Mouse (Mus musculus) cerebellum, adult 8-10 months (tissue): Measurements from ENCODE around the gene Ccdc9.
"Not testable (repeated sequence)": the region's sequence is repeated elsewhere in the genome, so short reads cannot be mapped to it uniquely, and the experiment has no call there.

Experiments used
- DNase-seq: peaks from one replicate; pipeline ENCODE4 v3.0.0; 2022

Ccdc9 gene

GRCm38 (mm10) chr7:16265856-16266255, 20.7 kb downstream of the Ccdc9 start:
- DNase-seq = no peak

GRCm38 (mm10) chr7:16263843-16264242, 22.8 kb downstream of the Ccdc9 start:
- no peak for DNase-seq

GRCm38 (mm10) chr7:16263015-16263787, 23.4 kb downstream of the Ccdc9 start:
- peak; percentile 78 for DNase-seq

DNA sequence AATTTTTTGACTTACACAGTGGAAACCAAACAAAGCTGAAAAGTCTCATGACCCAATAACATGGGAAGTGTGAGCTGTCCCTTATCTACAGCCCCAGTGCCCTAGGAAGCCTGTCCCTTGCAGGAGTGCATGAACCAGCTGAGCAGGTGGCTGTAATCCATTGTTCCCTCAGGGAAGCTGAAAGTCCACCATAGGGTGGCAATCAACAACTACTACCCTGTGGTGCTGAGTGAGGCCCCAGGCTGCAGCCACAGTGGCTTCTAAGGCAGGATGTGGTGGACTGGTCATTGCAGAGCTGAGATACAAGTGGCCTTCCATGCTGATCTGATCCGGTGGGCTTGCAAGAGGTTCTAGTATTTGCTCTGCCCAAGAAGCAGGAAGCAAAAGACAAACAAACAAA, 25.5 kb downstream of the Ccdc9 start:
- DNase-seq = no peak

GRCm38 (mm10) chr7:16259110-16259590, 27.4 kb downstream of the Ccdc9 start, which contains the start of gene C5ar1:
C5ar1 (minus strand) TSS chr7:16259540.
- no peak for DNase-seq

- no peak for DNase-seq
These were observed 28.8 kb downstream of the Ccdc9 start for GRCm38 (mm10) chr7:16257830-16258229.

- not testable (repeated sequence) for DNase-seq
These were observed 30.6 kb downstream of the Ccdc9 start for GRCm38 (mm10) chr7:16255963-16256362.

- DNase-seq = no peak
These were observed 32.4 kb downstream of the Ccdc9 start for GRCm38 (mm10) chr7:16254195-16254594.

GRCm38 (mm10) chr7:16250687-16251086, 35.9 kb downstream of the Ccdc9 start:
- DNase-seq = no peak

GRCm38 (mm10) chr7:16245958-16246357, 40.6 kb downstream of the Ccdc9 start:
- DNase-seq = no peak

GRCm38 (mm10) chr7:16244067-16244466, 42.5 kb downstream of the Ccdc9 start, which contains the start of gene C5ar2:
C5ar2 (minus strand) TSS chr7:16244154.
- DNase-seq = no peak

DNA sequence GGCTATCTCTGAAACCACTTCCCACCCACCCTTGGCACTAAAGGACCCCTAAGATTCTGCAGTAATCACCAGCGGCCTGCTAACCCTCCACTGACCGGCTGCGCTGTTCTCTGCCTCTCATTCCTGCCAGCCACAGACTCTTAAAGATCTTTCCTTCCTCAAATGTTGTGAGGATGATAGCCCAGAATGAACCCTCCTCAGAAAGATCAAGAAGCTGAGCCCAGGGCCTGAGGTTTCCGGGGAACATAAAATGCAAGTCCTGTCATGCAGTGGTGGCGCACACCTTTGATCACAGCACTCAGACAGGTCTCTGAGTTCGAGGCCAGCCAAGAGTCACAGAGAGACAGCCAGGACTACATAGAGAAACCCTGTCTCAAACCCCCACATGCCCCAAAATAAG, 44.4 kb downstream of the Ccdc9 start:
- DNase-seq = no peak

DNA sequence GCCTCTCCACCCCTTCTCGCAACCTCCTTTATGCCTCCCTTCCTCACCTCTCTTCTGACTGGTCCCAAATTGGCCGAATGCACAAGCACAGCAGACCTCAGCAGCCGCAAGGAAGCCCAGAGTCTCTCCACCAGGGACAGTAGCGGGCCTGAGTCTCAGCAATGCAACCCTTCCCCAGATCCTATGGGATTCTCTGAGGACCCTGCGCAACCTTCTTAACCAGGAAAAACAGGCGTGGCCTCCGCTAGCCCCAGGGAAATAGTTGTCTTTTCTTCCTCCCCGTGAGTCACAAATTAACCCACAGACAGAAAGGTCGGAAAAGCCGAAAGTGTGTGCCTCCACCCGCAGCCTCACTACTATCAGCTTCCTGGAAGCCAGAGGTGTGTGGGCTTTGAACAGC, 44.8 kb downstream of the Ccdc9 start:
- DNase-seq = no peak

- DNase-seq = no peak
These were observed 45.7 kb downstream of the Ccdc9 start for GRCm38 (mm10) chr7:16240978-16241303.

DNA sequence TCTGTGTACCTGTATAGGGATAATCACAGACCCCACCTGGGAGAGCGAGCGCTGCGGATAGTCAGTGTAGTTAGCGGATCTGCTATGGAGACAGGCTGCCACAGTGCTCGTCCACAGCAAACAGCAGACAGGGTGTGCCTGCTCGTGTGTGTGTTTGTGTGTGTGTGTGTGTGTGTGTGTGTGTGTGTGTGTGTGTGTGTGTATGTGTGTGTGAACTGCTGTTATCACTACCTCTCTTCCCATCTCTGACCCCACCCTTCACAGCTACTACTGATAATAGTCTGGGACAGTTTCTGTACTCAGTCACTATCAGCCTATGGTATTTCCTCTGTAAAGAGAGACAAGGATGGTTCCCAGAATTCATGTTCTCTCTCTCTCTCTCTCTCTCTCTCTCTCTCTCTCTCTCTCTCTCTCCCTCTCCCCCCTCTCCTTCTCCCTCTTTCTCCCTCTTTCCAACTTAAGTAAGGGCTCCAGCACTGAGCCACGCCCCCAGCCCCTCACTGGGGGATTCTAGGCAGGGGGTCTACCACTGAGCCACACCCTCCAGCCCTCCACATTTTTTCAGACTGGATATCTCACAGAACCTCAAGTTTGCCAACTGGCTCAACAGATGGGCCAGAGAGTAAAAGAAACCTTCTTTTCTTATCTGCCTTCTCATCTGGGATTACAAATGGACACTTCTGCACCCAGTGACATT, 46.2 kb downstream of the Ccdc9 start:
- no peak for DNase-seq

DNA sequence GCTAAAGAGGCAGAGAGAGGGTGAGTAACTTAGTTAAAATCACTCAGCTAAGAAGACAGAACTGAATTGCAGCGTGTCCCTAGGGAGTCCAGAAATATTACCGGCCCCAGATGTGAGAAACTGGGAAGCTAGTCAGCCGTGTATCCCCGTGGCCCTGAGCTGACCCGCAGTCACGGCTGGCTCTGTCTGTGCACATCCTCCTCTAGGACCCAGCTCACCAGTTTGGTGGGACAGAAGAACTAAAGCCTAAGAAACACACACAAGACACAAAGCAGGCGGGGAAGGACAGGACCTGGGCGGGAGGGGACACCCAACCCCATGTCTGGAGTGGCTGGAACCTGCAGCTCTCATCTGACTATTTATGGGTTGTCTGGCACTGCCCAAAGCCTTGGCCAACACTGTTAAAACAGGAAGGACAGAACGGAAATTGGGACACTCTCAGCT, 47.0 kb downstream of the Ccdc9 start:
- DNase-seq = peak; percentile 54

DNA sequence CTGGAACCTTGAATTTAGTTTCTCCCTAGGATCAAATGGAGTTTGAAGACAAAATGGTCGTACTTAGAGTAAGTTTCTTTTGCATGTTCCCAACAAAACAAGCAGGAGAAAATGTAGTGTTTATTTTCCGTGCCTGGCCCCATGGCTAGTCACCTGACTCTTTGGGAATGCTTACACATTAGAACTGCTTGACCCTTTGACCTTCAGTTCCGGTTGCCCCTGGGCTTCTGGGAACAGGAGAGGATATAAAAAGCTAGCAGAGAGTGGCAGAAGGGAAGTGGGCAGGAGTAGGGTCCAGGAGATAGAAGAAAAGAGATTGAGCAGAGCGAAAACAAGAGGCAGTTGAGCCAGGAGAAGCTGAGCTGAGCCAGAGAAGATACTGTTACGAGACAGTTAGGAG, 56.7 kb downstream of the Ccdc9 start:
- DNase-seq = no peak
